Mouse (Mus musculus): ENCODE measurements around the gene Pmpcb. TPM values are rescaled to one million over a fixed set of nuclear protein-coding genes. Genes with fewer than 3 reads are reported as not detected.

Gene Pmpcb
- polyA plus RNA-seq, 1 experiment from 2014 or later: 68.8 TPM

DNA sequence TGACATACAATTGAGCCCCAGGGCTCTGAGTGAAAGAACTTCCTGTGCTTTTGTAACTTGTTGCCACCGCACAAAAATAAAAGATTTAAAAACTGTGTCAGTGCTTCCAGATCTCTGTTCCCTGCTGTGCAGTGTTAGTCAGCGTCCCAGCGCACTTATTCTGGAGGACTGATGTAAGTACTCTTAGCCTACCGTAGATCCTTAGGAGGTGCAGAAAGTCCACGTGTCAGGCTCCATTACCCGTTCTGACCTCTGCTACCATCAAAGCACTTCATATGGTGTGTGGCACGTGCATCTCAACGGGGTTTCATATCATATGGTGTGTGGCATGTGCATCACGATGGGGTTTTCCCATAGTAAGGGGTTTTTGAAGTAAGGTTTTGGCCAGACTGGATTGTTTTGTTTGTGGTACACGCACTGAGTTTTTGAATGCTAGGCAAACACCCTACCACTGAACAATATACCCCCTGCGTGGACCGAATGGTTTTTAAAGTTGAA lies 66.8 kb downstream of the Pmpcb start:
- ATAC-seq: no peak
- H3K36me3 ChIP-seq (ENCODE audit: control insufficient read depth, insufficient read depth, low read length): peaks cover 41% of the 10 kb centered on the region
- H3K27ac ChIP-seq (ENCODE audit: low read length): no peak overlapping the region
- no peak overlapping the region for H3K9ac ChIP-seq (ENCODE audit: low read depth, low read length)
- H3K9me3 ChIP-seq (replicated peaks; ENCODE audit: control insufficient read depth, low read length, poor library complexity, severe bottlenecking): no peaks in the 10 kb centered on the region
- H3K4me2 ChIP-seq (ENCODE audit: low read length): no peak overlapping the region
- no peak overlapping the region for H3K4me3 ChIP-seq (ENCODE audit: low read depth, low read length)
- 82% methylated on average over 12 of the region's 12 CpGs for WGBS
- H3K27me3 ChIP-seq (ENCODE audit: control insufficient read depth, insufficient read depth, low read depth, low read length): no peaks in the 10 kb centered on the region
- H3K4me1 ChIP-seq (ENCODE audit: control insufficient read depth, insufficient read depth, low read length): no peaks in the 10 kb centered on the region

DNA sequence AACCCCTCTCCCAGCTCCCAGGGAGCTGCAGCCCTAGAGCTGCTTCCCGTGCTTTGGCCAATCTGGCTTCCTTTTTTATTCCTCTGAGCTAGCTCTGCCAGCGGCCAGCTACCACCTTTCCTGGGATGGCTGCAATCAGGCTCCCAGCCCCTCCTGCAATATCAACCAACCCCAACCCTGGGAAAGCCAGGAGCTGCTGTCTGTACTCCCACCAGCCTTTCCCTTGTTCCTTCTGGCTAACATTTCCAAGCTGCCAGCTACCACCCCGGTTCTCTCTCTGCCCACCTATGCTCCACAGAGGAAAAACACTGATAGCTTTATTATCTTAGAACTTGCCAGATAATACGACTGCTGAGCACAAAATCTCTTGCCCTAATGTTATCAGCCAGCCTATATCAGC lies 67.9 kb downstream of the Pmpcb start:
- whole genome bisulfite sequencing: 94% methylated on average over 4 of the region's 4 CpGs
- H3K9me3 ChIP-seq (replicated peaks; ENCODE audit: control insufficient read depth, low read length, poor library complexity, severe bottlenecking): no peaks in the 10 kb centered on the region
- H3K4me1 ChIP-seq (ENCODE audit: control insufficient read depth, insufficient read depth, low read length): no peaks in the 10 kb centered on the region
- peaks cover 34% of the 10 kb centered on the region for H3K36me3 ChIP-seq (ENCODE audit: control insufficient read depth, insufficient read depth, low read length)
- no peak overlapping the region for H3K4me2 ChIP-seq (ENCODE audit: low read length)
- H3K9ac ChIP-seq (ENCODE audit: low read depth, low read length): no peak overlapping the region
- H3K4me3 ChIP-seq (ENCODE audit: low read depth, low read length): no peak overlapping the region
- no peak for ATAC-seq
- no peak overlapping the region for H3K27ac ChIP-seq (ENCODE audit: low read length)
- no peaks in the 10 kb centered on the region for H3K27me3 ChIP-seq (ENCODE audit: control insufficient read depth, insufficient read depth, low read depth, low read length)

Other genes starting within 250 kb of the Pmpcb start
- gene Lrrc17, start 193.6 kb upstream of the Pmpcb start, polyA plus RNA-seq (2015; fragmentation: Nextera tagmentation; extraction: Ambion mirVana): 4.6 TPM in 2 replicates
- 0.25 and 0.45 TPM in 2 replicates for gene Fbxl13, start 91.5 kb upstream of the Pmpcb start, polyA plus RNA-seq (2015; fragmentation: Nextera tagmentation; extraction: Ambion mirVana)
- gene Armc10, start 91.3 kb upstream of the Pmpcb start, polyA plus RNA-seq (2015; fragmentation: Nextera tagmentation; extraction: Ambion mirVana): 58.3 and 66.1 TPM in 2 replicates
- 2.6 and 2.7 TPM in 2 replicates for gene Napepld, start 35.7 kb upstream of the Pmpcb start, polyA plus RNA-seq (2015; fragmentation: Nextera tagmentation; extraction: Ambion mirVana)
- 67.6 and 71.6 TPM in 2 replicates for gene Dnajc2, start 48.1 kb downstream of the Pmpcb start, polyA plus RNA-seq (2015; fragmentation: Nextera tagmentation; extraction: Ambion mirVana)
- 187 and 192 TPM in 2 replicates for gene Psmc2, start 48.1 kb downstream of the Pmpcb start, polyA plus RNA-seq (2015; fragmentation: Nextera tagmentation; extraction: Ambion mirVana)
- 0.34 and 0.42 TPM in 2 replicates for gene Slc26a5, start 128.5 kb downstream of the Pmpcb start, polyA plus RNA-seq (2015; fragmentation: Nextera tagmentation; extraction: Ambion mirVana)